Mouse (Mus musculus) spleen, adult 2 months (tissue): ENCODE results near the gene Chrm3. TPM values are rescaled to one million over a fixed set of nuclear protein-coding genes. Genes with fewer than 3 reads are reported as not detected.

Source experiments
- DNase-seq, 2 experiments: peaks; one replicate each; pipeline versions ENCODE4 v3.0.0 to v3.0.0-alpha.2; 2012 to 2021; ENCODE audit warnings: low spot score in 2 of 2, low read depth in 1 of 2
- H3K27ac ChIP-seq: fragments of 200-500 bp; 2 replicates; pipeline ENCODE4 v1.5.1; 2012; ENCODE audit warnings: low read length, inconsistent platforms; ENCODE audit not compliant: insufficient read depth
- H3K27me3 ChIP-seq: fragments of 200-500 bp; 2 replicates; pipeline ENCODE4 v1.6.1; 2012; ENCODE audit warnings: mild to moderate bottlenecking, moderate library complexity, low read length, inconsistent platforms; ENCODE audit not compliant: control insufficient read depth, insufficient read depth
- H3K36me3 ChIP-seq: fragments of 200-500 bp; 2 replicates; pipeline ENCODE4 v1.6.1; 2012; ENCODE audit warnings: mild to moderate bottlenecking, low read length, inconsistent platforms; ENCODE audit not compliant: control insufficient read depth, insufficient read depth
- H3K4me1 ChIP-seq: fragments of 200-500 bp; 2 replicates; pipeline ENCODE4 v1.6.1; 2011; ENCODE audit warnings: inconsistent platforms; ENCODE audit not compliant: control insufficient read depth, insufficient read depth, insufficient read length
- H3K4me3 ChIP-seq: fragments of 200-500 bp; 2 replicates; pipeline ENCODE4 v1.5.1; 2011; ENCODE audit warnings: mild to moderate bottlenecking, inconsistent platforms; ENCODE audit not compliant: insufficient read depth, insufficient read length; ENCODE audit errors: extremely low read depth
- CTCF ChIP-seq: fragments of 200-500 bp; IDR thresholded peaks from 2 replicates; pipeline ENCODE4 v1.5.1; 2011; ENCODE audit warnings: mild to moderate bottlenecking, inconsistent platforms; ENCODE audit not compliant: insufficient read depth, insufficient read length, insufficient replicate concordance; ENCODE audit errors: extremely low read depth
- POLR2A ChIP-seq: fragments of 200-500 bp; IDR thresholded peaks from 2 replicates; pipeline ENCODE4 v1.6.1; 2011; ENCODE audit warnings: low read depth, low read length, inconsistent platforms
- WGBS: fragments of 180-500 bp; shearing (Covaris S2); methylation state at CpG from one replicate; pipeline ENCODE4 v1.1.7; 2018; 5-methylcytosine and 5-hydroxymethylcytosine counted together
- polyA plus RNA-seq: library from polyadenylated mRNA; depleted of rRNA; stranded (reverse); fragments of >200 nt; gene quantifications from 2 replicates; pipeline ENCODE4 v1.2.3, GENCODE M21; 2012

Gene Chrm3
- polyA plus RNA-seq, 1 experiment: 0.58 TPM

GRCm38 (mm10) chr13:9997664-9998328 is 362.9 kb downstream of the Chrm3 start:
- Histone ChIP-seq H3K27ac (no peak overlapping the region), H3K4me1 (no peaks in the 10 kb centered on the region), H3K4me3 (no peak overlapping the region), H3K27me3 (no peaks in the 10 kb centered on the region), H3K36me3 (no peaks in the 10 kb centered on the region)
- DNase-seq: no peak
- TF ChIP-seq CTCF (no peak), POLR2A (no peak)
- WGBS: 94% methylated on average over 2 of the region's 2 CpGs

- TF ChIP-seq POLR2A (no peak), CTCF (no peak)
- Histone ChIP-seq H3K27me3 (no peaks in the 10 kb centered on the region), H3K27ac (no peak overlapping the region), H3K36me3 (no peaks in the 10 kb centered on the region), H3K4me3 (no peak overlapping the region), H3K4me1 (no peaks in the 10 kb centered on the region)
- WGBS: 71% methylated on average over 1 of the region's 1 CpGs
- DNase-seq: no peak
These were observed 364.8 kb downstream of the Chrm3 start for GRCm38 (mm10) chr13:9995852-9996251.

- Histone ChIP-seq H3K4me1 (no peaks in the 10 kb centered on the region), H3K36me3 (no peaks in the 10 kb centered on the region), H3K4me3 (no peak overlapping the region), H3K27ac (no peak overlapping the region), H3K27me3 (no peaks in the 10 kb centered on the region)
- TF ChIP-seq CTCF (no peak), POLR2A (no peak)
- DNase-seq: no peak
- 90% methylated on average over 3 of the region's 3 CpGs for WGBS
These were observed 367.1 kb downstream of the Chrm3 start for GRCm38 (mm10) chr13:9993571-9993970.

GRCm38 (mm10) chr13:9992640-9993039 is 368.0 kb downstream of the Chrm3 start:
- no peak for DNase-seq
- no peak overlapping the region for H3K4me3 ChIP-seq
- H3K27me3 ChIP-seq: no peaks in the 10 kb centered on the region
- WGBS: 74% methylated on average over 2 of the region's 2 CpGs
- no peaks in the 10 kb centered on the region for H3K36me3 ChIP-seq
- no peak overlapping the region for H3K27ac ChIP-seq
- TF ChIP-seq POLR2A: no peak
- TF ChIP-seq CTCF: no peak
- no peaks in the 10 kb centered on the region for H3K4me1 ChIP-seq

- Histone ChIP-seq H3K27ac (no peak overlapping the region), H3K27me3 (no peaks in the 10 kb centered on the region), H3K36me3 (no peaks in the 10 kb centered on the region), H3K4me3 (no peak overlapping the region), H3K4me1 (no peaks in the 10 kb centered on the region)
- 49% methylated on average over 6 of the region's 6 CpGs for WGBS
- TF ChIP-seq POLR2A (no peak), CTCF (no peak)
- DNase-seq: no peak
These were observed 375.0 kb downstream of the Chrm3 start for GRCm38 (mm10) chr13:9985648-9986047.

GRCm38 (mm10) chr13:9983293-9983692 is 377.4 kb downstream of the Chrm3 start:
- 84% methylated on average over 2 of the region's 2 CpGs for WGBS
- TF ChIP-seq CTCF (no peak), POLR2A (no peak)

GRCm38 (mm10) chr13:9977699-9978098 is 382.9 kb downstream of the Chrm3 start:
- TF ChIP-seq CTCF (no peak), POLR2A (no peak)
- Histone ChIP-seq H3K27ac (no peak overlapping the region), H3K27me3 (no peaks in the 10 kb centered on the region), H3K4me3 (no peak overlapping the region), H3K4me1 (no peaks in the 10 kb centered on the region), H3K36me3 (no peaks in the 10 kb centered on the region)
- 89% methylated on average over 1 of the region's 1 CpGs for WGBS
- DNase-seq: no peak

More at GRCm38 (mm10) chr13:9983293-9983692, 377.4 kb downstream of the Chrm3 start:
- no peaks in the 10 kb centered on the region for H3K4me1 ChIP-seq
- no peak overlapping the region for H3K27ac ChIP-seq
- no peak overlapping the region for H3K4me3 ChIP-seq
- no peaks in the 10 kb centered on the region for H3K36me3 ChIP-seq
- DNase-seq: no peak
- H3K27me3 ChIP-seq: no peaks in the 10 kb centered on the region
